Mouse (Mus musculus): ENCODE data around the gene Btbd16. TPM values are rescaled to one million over a fixed set of nuclear protein-coding genes. Genes with fewer than 3 reads are reported as not detected.
A peak's percentile ranks its signal among the peaks of the same experiment; 100 is the strongest.

Btbd16 gene
- polyA plus RNA-seq, 1 experiment from 2014 or later: not detected

DNA sequence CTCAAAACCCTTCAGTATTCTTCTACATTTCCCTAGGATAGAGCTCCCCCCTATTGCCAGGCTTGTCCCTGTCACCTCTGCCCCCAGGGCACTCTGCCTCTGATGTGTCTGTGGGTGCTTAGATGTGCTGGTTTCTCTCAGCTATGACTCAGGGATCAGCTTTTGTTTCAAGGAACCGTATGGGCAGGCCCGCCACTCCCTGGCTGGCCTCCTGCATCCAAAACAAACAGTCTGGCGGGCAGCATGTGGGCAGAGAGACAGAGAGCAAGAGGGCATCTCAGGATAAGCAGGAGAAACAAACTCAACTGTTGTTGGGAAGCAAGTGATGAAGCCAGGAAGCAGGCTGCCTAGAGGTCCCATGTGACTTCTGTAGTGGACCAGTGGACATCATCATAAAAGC, 81.8 kb downstream of the Btbd16 start:
- no peak overlapping the region for H3K4me2 ChIP-seq (ENCODE audit: low read depth)
- ATAC-seq (ENCODE audit: insufficient read depth, low FRiP score, low TSS enrichment) (no peak), DNase-seq (ENCODE audit: low spot score) (no peak)
- H3K9ac ChIP-seq (ENCODE audit: low read length): no peak overlapping the region
- no peaks in the 10 kb centered on the region for H3K27me3 ChIP-seq (ENCODE audit: control insufficient read depth, insufficient read depth, low read length)
- no peaks in the 10 kb centered on the region for H3K36me3 ChIP-seq (ENCODE audit: control insufficient read depth, insufficient read depth, low read length)
- no peak overlapping the region for H3K4me3 ChIP-seq (ENCODE audit: low read depth, low read length)
- peaks cover 3% of the 10 kb centered on the region for H3K4me1 ChIP-seq (ENCODE audit: control insufficient read depth, insufficient read depth, low read length)
- 27% methylated on average over 3 of the region's 3 CpGs for WGBS
- no peak overlapping the region for H3K27ac ChIP-seq (ENCODE audit: low read depth, low read length)
- no peaks in the 10 kb centered on the region for H3K9me3 ChIP-seq (ENCODE audit: control insufficient read depth, low read length)

DNA sequence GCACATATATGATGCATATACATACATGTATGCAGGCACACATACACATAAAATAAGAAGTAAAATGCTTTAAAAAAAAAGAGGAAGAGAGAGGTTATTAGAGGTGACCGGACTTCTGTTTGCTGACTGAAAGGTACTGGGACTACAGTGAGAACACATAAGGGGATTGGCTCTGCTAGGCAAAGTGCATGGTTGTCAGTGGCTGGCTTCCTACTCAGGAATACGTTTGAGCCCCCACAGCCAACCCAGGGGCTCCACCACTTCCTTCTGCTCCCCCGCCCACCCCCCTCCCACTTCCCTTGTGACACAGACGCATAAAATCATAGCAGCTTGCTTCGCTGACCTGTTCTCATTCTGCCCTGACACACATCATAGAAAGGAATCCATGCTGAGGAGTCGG, 84.1 kb downstream of the Btbd16 start:
- Histone ChIP-seq H3K27me3 (ENCODE audit: control insufficient read depth, insufficient read depth, low read length) (no peaks in the 10 kb centered on the region), H3K4me1 (ENCODE audit: control insufficient read depth, insufficient read depth, low read length) (peaks cover 7% of the 10 kb centered on the region), H3K36me3 (ENCODE audit: control insufficient read depth, insufficient read depth, low read length) (no peaks in the 10 kb centered on the region), H3K4me2 (ENCODE audit: low read depth) (no peak overlapping the region), H3K9me3 (ENCODE audit: control insufficient read depth, low read length) (no peaks in the 10 kb centered on the region), H3K4me3 (ENCODE audit: low read depth, low read length) (no peak overlapping the region), H3K27ac (ENCODE audit: low read depth, low read length) (no peak overlapping the region), H3K9ac (ENCODE audit: low read length) (no peak overlapping the region)
- DNase-seq (ENCODE audit: low spot score) (no peak), ATAC-seq (ENCODE audit: insufficient read depth, low FRiP score, low TSS enrichment) (no peak)
- WGBS: 78% methylated on average over 6 of the region's 6 CpGs

DNA sequence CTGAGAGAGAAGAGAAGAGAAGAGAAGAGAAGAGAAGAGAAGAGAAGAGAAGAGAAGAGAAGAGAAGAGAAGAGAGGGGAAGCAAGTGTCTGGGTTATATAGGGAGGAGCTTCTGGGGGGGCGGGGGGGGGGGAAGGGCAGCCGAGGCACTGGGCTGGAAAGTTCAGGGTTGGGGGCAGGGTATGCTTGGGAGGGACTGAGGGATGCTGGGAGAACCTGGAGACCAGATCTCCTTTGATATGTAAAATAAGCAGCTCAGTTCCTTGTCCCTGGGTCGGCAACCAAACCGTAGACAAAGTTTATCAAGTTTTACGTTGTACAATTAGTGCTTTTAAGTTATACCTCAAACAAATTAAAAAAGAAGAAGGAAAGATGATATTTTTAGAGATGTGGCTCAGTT, 86.1 kb downstream of the Btbd16 start:
- no peaks in the 10 kb centered on the region for H3K9me3 ChIP-seq (ENCODE audit: control insufficient read depth, low read length)
- WGBS: 19% methylated on average over 5 of the region's 5 CpGs
- H3K36me3 ChIP-seq (ENCODE audit: control insufficient read depth, insufficient read depth, low read length): no peaks in the 10 kb centered on the region
- no peak overlapping the region for H3K4me2 ChIP-seq (ENCODE audit: low read depth)
- DNase-seq (ENCODE audit: low spot score) (no peak), ATAC-seq (ENCODE audit: insufficient read depth, low FRiP score, low TSS enrichment) (no peak)
- no peak overlapping the region for H3K27ac ChIP-seq (ENCODE audit: low read depth, low read length)
- H3K27me3 ChIP-seq (ENCODE audit: control insufficient read depth, insufficient read depth, low read length): no peaks in the 10 kb centered on the region
- H3K4me3 ChIP-seq (ENCODE audit: low read depth, low read length): no peak overlapping the region
- H3K4me1 ChIP-seq (ENCODE audit: control insufficient read depth, insufficient read depth, low read length): peaks cover 7% of the 10 kb centered on the region
- H3K9ac ChIP-seq (ENCODE audit: low read length): no peak overlapping the region

- no peak for ATAC-seq (ENCODE audit: insufficient read depth, low FRiP score, low TSS enrichment)
- no peak overlapping the region for H3K4me2 ChIP-seq (ENCODE audit: low read depth)
- no peaks in the 10 kb centered on the region for H3K36me3 ChIP-seq (ENCODE audit: control insufficient read depth, insufficient read depth, low read length)
- DNase-seq (ENCODE audit: low spot score): peak; percentile 33
- H3K4me3 ChIP-seq (ENCODE audit: low read depth, low read length): no peak overlapping the region
- peak overlapping the region; percentile 44; the same call in 1 of the 2 replicates for H3K27ac ChIP-seq (ENCODE audit: low read depth, low read length)
- peaks cover 7% of the 10 kb centered on the region for H3K4me1 ChIP-seq (ENCODE audit: control insufficient read depth, insufficient read depth, low read length)
- no peaks in the 10 kb centered on the region for H3K9me3 ChIP-seq (ENCODE audit: control insufficient read depth, low read length)
- peak overlapping the region; percentile 26; the same call in 1 of the 2 replicates for H3K9ac ChIP-seq (ENCODE audit: low read length)
- H3K27me3 ChIP-seq (ENCODE audit: control insufficient read depth, insufficient read depth, low read length): no peaks in the 10 kb centered on the region
- WGBS: 33% methylated on average over 11 of the region's 11 CpGs
Observed at GRCm38 (mm10) chr7:130860721-130861142, 86.9 kb downstream of the Btbd16 start.

- no peak overlapping the region for H3K9ac ChIP-seq (ENCODE audit: low read length)
- no peaks in the 10 kb centered on the region for H3K9me3 ChIP-seq (ENCODE audit: control insufficient read depth, low read length)
- DNase-seq (ENCODE audit: low spot score): no peak
- H3K4me2 ChIP-seq (ENCODE audit: low read depth): no peak overlapping the region
- H3K27me3 ChIP-seq (ENCODE audit: control insufficient read depth, insufficient read depth, low read length): no peaks in the 10 kb centered on the region
- peaks cover 7% of the 10 kb centered on the region for H3K4me1 ChIP-seq (ENCODE audit: control insufficient read depth, insufficient read depth, low read length)
- 62% methylated on average over 1 of the region's 1 CpGs for WGBS
- no peak overlapping the region for H3K27ac ChIP-seq (ENCODE audit: low read depth, low read length)
- H3K36me3 ChIP-seq (ENCODE audit: control insufficient read depth, insufficient read depth, low read length): no peaks in the 10 kb centered on the region
- no peak for ATAC-seq (ENCODE audit: insufficient read depth, low FRiP score, low TSS enrichment)
- H3K4me3 ChIP-seq (ENCODE audit: low read depth, low read length): no peak overlapping the region
Observed at GRCm38 (mm10) chr7:130862501-130862900, 88.6 kb downstream of the Btbd16 start.

DNA sequence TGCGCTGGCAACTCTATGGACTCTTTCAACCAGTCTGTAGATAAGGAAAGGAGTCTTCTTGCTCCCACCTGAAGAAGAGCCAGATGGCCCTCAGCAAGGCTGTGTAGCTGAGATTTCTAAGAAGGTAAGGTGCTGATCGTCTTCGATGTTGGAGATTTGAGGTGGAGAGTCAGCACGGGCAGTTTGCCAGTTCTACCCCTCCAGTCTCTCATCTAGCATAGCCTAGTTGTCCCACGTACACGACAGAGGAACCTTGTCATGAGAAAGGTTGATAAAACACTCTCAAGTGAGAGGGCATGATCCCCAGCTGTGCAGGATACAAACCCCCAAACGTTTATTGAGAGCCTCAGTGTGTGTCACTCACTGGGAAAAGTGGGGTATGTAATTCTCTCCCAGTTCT, 90.8 kb downstream of the Btbd16 start:
- WGBS: 80% methylated on average over 7 of the region's 7 CpGs
- no peak overlapping the region for H3K4me3 ChIP-seq (ENCODE audit: low read depth, low read length)
- no peaks in the 10 kb centered on the region for H3K9me3 ChIP-seq (ENCODE audit: control insufficient read depth, low read length)
- DNase-seq (ENCODE audit: low spot score): no peak
- H3K27me3 ChIP-seq (ENCODE audit: control insufficient read depth, insufficient read depth, low read length): no peaks in the 10 kb centered on the region
- peaks cover 7% of the 10 kb centered on the region for H3K4me1 ChIP-seq (ENCODE audit: control insufficient read depth, insufficient read depth, low read length)
- no peaks in the 10 kb centered on the region for H3K36me3 ChIP-seq (ENCODE audit: control insufficient read depth, insufficient read depth, low read length)
- no peak overlapping the region for H3K27ac ChIP-seq (ENCODE audit: low read depth, low read length)
- ATAC-seq (ENCODE audit: insufficient read depth, low FRiP score, low TSS enrichment): no peak
- H3K9ac ChIP-seq (ENCODE audit: low read length): no peak overlapping the region
- H3K4me2 ChIP-seq (ENCODE audit: low read depth): no peak overlapping the region

DNA sequence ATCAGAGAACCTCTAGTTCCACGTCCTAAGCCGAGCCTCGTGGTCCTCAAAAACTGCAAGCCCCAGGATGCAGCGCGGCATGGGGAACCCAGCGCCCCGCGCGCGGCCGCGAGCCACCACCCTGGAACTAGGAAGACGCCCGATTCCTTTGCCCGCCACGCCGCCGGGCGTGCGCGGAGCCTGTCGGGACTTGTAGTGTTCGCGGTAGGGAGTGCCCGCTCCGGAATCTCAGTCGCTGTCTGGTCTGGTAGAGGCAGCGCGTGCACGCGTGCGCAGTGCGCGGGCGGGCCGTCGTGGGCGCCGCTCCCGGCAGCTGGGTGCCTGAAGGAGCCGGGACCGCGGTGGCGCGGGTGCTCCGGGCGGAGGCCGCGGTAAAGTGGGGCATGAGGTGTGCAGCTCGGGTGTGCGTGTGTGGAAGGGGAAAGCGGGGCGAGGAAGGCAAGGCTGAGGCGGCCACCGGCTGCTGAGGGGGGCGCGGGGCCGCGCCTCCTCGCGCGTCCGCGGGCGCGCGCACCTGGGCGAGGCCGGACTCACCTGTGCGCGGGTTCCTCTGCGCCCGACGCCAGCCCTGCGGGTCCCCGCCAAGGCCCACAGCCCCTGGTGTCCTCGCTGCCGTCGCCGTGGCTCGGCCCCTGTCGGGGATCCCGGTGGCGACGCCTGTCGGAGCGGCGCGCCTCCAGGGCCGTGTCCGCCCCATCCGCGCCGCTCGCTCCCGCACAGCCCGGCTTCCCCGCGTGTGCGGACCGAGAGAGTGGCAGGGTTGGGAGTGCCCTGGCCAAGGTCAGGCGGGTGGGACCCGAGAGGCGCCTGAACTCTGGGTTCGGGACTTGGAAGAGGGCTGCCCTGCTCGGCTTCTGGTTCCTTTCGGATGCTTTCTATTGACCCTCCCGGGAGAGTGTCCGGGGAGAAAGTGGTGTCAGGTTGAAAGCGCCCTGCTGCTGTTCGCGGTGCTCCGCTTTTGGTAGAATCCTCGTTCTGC, 92.0 kb downstream of the Btbd16 start, which contains the start of gene Plekha1:
Plekha1 (plus strand) TSS at position 144 of the 979 bp plus-strand sequence.
- ATAC-seq (ENCODE audit: insufficient read depth, low FRiP score, low TSS enrichment) (peak; percentile 97), DNase-seq (ENCODE audit: low spot score) (peak; percentile 99)
- peaks cover 1% of the 10 kb centered on the region for H3K4me1 ChIP-seq (ENCODE audit: control insufficient read depth, insufficient read depth, low read length)
- H3K27me3 ChIP-seq (ENCODE audit: control insufficient read depth, insufficient read depth, low read length): no peaks in the 10 kb centered on the region
- peak within 1 kb of the TSS; percentile 90 for H3K4me3 ChIP-seq (ENCODE audit: low read depth, low read length)
- H3K9me3 ChIP-seq (ENCODE audit: control insufficient read depth, low read length): no peaks in the 10 kb centered on the region
- H3K9ac ChIP-seq (ENCODE audit: low read length): peak within 1 kb of the TSS; percentile 86
- peak within 1 kb of the TSS; percentile 74 for H3K4me2 ChIP-seq (ENCODE audit: low read depth)
- H3K36me3 ChIP-seq (ENCODE audit: control insufficient read depth, insufficient read depth, low read length): no peaks in the 10 kb centered on the region
- under 1% methylated on average over 80 of the region's 114 CpGs for WGBS
- H3K27ac ChIP-seq (ENCODE audit: low read depth, low read length): peak within 1 kb of the TSS; percentile 54

GRCm38 (mm10) chr7:130866640-130867039, 92.8 kb downstream of the Btbd16 start:
- H3K4me1 ChIP-seq (ENCODE audit: control insufficient read depth, insufficient read depth, low read length): no peaks in the 10 kb centered on the region
- peak overlapping the region; percentile 86 for H3K9ac ChIP-seq (ENCODE audit: low read length)
- ATAC-seq (ENCODE audit: insufficient read depth, low FRiP score, low TSS enrichment) (no peak), DNase-seq (ENCODE audit: low spot score) (no peak)
- peak overlapping the region; percentile 74 for H3K4me2 ChIP-seq (ENCODE audit: low read depth)
- 2% methylated on average over 13 of the region's 13 CpGs for WGBS
- no peaks in the 10 kb centered on the region for H3K9me3 ChIP-seq (ENCODE audit: control insufficient read depth, low read length)
- no peaks in the 10 kb centered on the region for H3K27me3 ChIP-seq (ENCODE audit: control insufficient read depth, insufficient read depth, low read length)
- no peaks in the 10 kb centered on the region for H3K36me3 ChIP-seq (ENCODE audit: control insufficient read depth, insufficient read depth, low read length)
- peak overlapping the region; percentile 90 for H3K4me3 ChIP-seq (ENCODE audit: low read depth, low read length)
- no peak overlapping the region for H3K27ac ChIP-seq (ENCODE audit: low read depth, low read length)

GRCm38 (mm10) chr7:130867256-130867655, 93.4 kb downstream of the Btbd16 start:
- Histone ChIP-seq H3K36me3 (ENCODE audit: control insufficient read depth, insufficient read depth, low read length) (no peaks in the 10 kb centered on the region), H3K27me3 (ENCODE audit: control insufficient read depth, insufficient read depth, low read length) (no peaks in the 10 kb centered on the region), H3K9me3 (ENCODE audit: control insufficient read depth, low read length) (no peaks in the 10 kb centered on the region), H3K9ac (ENCODE audit: low read length) (no peak overlapping the region), H3K4me1 (ENCODE audit: control insufficient read depth, insufficient read depth, low read length) (no peaks in the 10 kb centered on the region), H3K4me3 (ENCODE audit: low read depth, low read length) (no peak overlapping the region), H3K27ac (ENCODE audit: low read depth, low read length) (no peak overlapping the region), H3K4me2 (ENCODE audit: low read depth) (peak overlapping the region; percentile 13; the same call in 1 of the 2 replicates)
- DNase-seq (ENCODE audit: low spot score) (no peak), ATAC-seq (ENCODE audit: insufficient read depth, low FRiP score, low TSS enrichment) (no peak)
- 62% methylated on average over 3 of the region's 3 CpGs for WGBS
